Mouse (Mus musculus): Measurements from ENCODE around the gene H2-M10.2.
"Not testable (repeated sequence)": the region's sequence is repeated elsewhere in the genome, so short reads cannot be mapped to it uniquely, and the experiment has no call there.

H2-M10.2 gene

DNA sequence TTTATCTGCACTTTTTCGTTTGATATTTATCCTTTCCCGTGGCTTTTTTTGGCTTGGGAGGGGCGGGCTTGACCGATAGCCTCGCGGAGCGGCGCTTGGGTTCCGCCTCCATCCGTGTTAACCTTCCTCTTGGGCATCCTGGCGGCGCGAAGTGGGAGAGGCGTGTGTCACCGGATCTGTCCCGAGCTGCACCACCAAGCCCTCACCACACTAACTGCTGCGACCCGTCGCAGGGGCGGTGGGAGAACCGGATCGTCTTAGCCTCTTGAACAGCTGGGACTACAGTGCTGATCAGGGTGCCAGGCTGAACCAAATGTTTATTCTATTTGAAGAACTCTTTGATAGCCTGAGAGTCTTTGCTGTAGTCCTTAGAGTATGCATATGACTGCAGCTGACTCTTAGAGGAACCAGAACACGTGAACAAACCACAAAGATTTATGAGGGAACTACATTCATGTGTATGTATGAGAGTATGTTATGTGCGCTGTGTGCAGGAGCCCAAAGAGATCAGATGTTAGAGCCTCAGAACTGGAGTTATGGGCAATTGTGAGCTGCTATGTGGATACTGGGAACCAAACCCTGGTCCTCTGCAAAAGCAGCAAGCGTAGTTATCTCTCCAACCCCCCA lies 33.9 kb downstream of the H2-M10.2 start:
- no peak for DNase-seq (ENCODE audit: low read depth, low spot score)

DNA sequence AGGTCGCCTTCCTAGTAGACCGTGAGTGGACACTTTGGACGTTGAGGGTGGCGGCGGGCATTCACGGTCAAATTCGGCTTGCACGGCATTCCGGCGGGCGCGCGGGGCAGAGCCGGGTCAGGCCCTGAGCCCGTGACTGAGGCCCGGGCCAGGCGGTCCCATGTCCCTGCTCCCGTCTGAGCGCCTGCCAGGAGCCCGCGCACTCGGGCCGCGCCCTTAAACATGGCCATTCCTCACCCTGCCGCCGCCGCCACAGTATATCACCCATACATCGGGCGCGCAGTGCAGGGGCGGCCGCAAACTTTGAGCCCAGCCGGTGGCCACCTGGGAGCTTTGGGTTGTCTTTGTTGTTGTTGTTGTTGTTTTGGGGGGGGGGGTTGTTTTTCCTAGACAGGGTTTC lies 37.4 kb downstream of the H2-M10.2 start:
- no peak for DNase-seq (ENCODE audit: low read depth, low spot score)

DNA sequence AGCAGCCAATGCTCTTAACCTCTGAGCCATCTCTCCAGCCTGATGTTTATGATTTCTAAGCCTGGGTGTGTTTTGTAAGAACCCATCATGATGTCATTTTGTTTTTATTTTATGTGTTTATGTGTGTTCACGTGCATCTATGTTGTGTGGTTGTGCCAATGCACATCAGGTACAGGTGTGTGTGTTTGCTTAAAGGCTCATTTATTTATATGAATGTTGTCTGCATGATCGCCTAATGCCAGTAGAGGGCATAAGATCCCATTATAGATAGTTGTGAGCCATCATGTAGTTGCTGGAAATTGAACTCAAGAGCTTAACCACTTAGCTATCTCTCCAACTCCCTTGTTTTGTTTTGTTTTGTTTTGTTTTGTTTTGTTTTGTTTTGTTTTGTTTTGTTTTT lies 40.5 kb downstream of the H2-M10.2 start:
- no peak for DNase-seq (ENCODE audit: low read depth, low spot score)

DNA sequence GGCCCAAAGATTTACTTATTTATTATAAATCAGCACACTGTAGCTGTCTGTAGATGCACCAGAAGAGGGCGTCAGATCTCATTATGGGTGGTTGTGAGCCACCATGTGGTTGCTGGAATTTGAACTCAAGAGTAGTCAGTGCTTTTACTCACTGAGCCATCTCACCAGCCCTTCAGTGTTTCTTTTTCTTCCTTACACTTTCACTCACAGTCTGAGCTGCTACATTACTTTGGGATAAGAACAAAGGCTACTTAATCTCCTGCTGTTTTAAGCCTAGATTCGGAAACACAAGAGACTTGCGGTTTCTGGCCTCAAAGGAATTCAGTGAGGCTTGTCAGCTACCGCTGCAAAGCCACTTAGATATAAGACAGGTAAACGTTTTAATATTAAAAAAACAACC lies 42.3 kb downstream of the H2-M10.2 start:
- DNase-seq (ENCODE audit: low read depth, low spot score), result no peak

DNA sequence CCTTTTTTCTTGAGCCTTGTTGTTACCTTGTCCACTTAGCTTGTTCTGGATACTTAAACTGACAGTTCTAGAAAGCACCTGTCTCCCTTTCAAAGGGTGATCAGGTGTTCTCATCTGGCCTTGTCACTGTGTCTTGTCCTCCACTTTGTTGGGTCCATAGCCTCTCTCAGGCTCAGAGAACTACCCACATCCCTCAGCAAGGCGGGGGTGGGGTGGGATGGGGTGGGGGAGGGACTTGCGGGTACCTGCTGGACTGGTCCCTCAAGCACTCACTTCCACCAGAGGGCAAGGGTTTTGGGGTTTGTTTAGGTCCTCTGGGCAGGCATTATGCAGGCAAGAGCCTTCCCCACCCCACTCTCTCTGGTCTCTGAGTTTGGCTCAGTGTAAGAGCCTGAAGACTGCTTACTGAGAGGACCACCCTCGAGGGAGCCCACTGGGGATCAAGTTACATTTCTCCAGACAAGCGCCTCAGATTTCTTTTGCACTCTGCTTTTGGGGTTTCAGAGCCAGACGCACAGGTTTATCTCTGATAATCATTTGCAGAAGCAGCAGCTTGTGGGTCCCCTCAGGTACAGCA lies 45.6 kb downstream of the H2-M10.2 start:
- DNase-seq (ENCODE audit: low read depth, low spot score), result no peak

DNA sequence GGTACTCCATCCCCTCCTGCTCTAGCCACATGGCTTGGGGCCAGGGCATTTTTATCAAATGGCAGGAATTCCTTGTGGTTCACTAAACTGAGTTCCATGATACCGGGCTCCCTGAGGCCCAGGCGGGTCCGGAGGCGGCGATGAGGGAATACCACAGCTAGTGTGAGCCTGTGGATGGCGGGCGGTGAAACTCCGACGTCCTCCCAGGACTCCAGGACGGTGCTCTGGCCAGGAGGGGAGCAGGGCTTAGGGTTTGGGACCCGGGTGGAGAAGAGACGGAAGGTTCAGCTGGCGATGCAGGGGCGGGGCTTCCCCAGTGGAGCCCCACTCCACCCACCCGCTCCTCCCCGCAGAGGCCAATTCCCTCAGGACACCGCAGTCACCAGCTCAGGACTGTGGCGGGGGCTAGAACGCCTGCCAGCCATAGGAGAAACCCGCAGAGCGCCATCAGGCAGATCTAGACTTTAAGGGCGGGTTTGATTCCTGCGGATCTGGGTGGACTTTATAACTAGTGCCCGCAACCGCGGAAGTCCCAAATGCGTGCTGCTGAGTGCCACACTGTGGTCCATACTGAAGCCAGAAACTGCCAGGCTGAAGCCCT lies 48.9 kb downstream of the H2-M10.2 start:
- DNase-seq (ENCODE audit: low read depth, low spot score), result no peak

DNA sequence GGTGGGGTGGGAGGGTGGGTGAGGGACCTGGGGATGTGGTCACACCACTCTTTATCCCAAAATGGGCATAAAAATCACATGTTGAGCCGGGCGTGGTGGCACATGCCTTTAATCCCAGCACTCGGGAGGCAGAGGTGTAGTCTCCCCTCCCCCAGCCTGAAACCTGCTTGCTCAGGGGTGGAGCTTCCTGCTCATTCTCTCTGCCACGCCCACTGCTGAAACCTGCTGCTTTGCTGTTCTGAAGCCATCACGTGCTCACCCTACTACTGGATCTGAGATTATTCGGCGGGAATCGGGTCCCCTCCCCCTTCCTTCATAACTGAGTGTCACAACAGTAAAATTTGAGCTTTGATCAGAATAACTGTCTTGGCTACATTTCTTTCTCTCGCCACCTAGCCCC lies 51.0 kb downstream of the H2-M10.2 start:
- DNase-seq (ENCODE audit: low read depth, low spot score), result not testable (repeated sequence)
